Comparison of ENCODE assay signal across 8 mouse cellular contexts in genomic region chr10:18446359-18446820, GRCm38 (mm10).
DNase-seq lines count a peak whose midpoint lies in the region; ATAC-seq and TF ChIP-seq lines count a peak whose summit lies in the region.
"Had no signal": no experiment of that assay in that cellular context is flagged by ENCODE, and none has a peak within 500 bp of the region (broad histone marks: within the 10 kb centered on the region; RNA-seq: fewer than 3 reads in every experiment).

No protein-coding gene starts in this region.

- TF ChIP-seq POLR2A in myocyte (IDR thresholded peaks at IDR 0.05; ENCODE audit: insufficient read length, low read depth), result no peak

- no peak for TF ChIP-seq CTCF in lung, embryonic 14.5 days (IDR thresholded peaks at IDR 0.05; ENCODE audit: low read depth)

- H3K9ac ChIP-seq in lung, embryonic 14.5 days, result no peak overlapping the region
- H3K9ac ChIP-seq in embryonic facial prominence, embryonic 11.5 days (replicated peaks; ENCODE audit: low read length), result no peak overlapping the region
- H3K9ac ChIP-seq: lung, embryonic 15.5 days had no signal

- no peak overlapping the region for H3K4me2 ChIP-seq in lung, embryonic 14.5 days
- no peak overlapping the region for H3K4me2 ChIP-seq in embryonic facial prominence, embryonic 11.5 days (ENCODE audit: low read depth, low read length)
- peak overlapping the region; percentile 47 for H3K4me2 ChIP-seq in myocyte (ENCODE audit: low read depth)
- H3K4me2 ChIP-seq: lung, embryonic 15.5 days had no signal

- H3K4me3 ChIP-seq in lung, embryonic 14.5 days (ENCODE audit: low read depth, low read length), result no peak overlapping the region
- H3K4me3 ChIP-seq in embryonic facial prominence, embryonic 11.5 days (ENCODE audit: low read depth, low read length), result no peak overlapping the region
- H3K4me3 ChIP-seq in hindbrain, embryonic 10.5 days, result peak overlapping the region; percentile 7; the same call in 1 of the 2 replicates
- H3K4me3 ChIP-seq in myocyte, result no peak overlapping the region
- H3K4me3 ChIP-seq: lung, embryonic 15.5 days had no signal

- WGBS in lung, embryonic 14.5 days, result 16% methylated on average over 6 of the region's 7 CpGs
- WGBS in embryonic facial prominence, embryonic 11.5 days, result 5% methylated on average over 6 of the region's 7 CpGs
- 5% methylated on average over 7 of the region's 7 CpGs for WGBS in hindbrain, embryonic 10.5 days

- no peak overlapping the region for H3ac ChIP-seq in myocyte (ENCODE audit: control insufficient read depth, insufficient read length)

- peak; percentile 11 for DNase-seq in lung, embryonic 14.5 days
- no peak for DNase-seq in lung, postnatal 4 days
- peak; percentile 63 for DNase-seq in embryonic facial prominence, embryonic 11.5 days (ENCODE audit: low spot score)
- DNase-seq in hindbrain, embryonic 10.5 days (ENCODE audit: low spot score), result peak; percentile 61
- no peak for DNase-seq in cerebellum, postnatal 36 days
- DNase-seq in MN1 (ENCODE audit: low spot score), result no peak

- peaks cover 27% of the 10 kb centered on the region for H3K79me2 ChIP-seq in myocyte (ENCODE audit: control insufficient read depth, insufficient read depth)

- peaks cover 7% of the 10 kb centered on the region; the same call in 1 of the 2 replicates for H3K4me1 ChIP-seq in lung, embryonic 14.5 days (ENCODE audit: insufficient read depth)
- H3K4me1 ChIP-seq in embryonic facial prominence, embryonic 11.5 days (ENCODE audit: control insufficient read depth, insufficient read depth, low read length), result no peaks in the 10 kb centered on the region; the same call in 1 of the 2 replicates
- H3K4me1 ChIP-seq in hindbrain, embryonic 10.5 days (replicated peaks), result peaks cover 39% of the 10 kb centered on the region

- no peaks in the 10 kb centered on the region for H3K36me3 ChIP-seq in lung, embryonic 14.5 days (ENCODE audit: insufficient read depth)
- no peaks in the 10 kb centered on the region for H3K36me3 ChIP-seq in embryonic facial prominence, embryonic 11.5 days (replicated peaks; ENCODE audit: control insufficient read depth, insufficient read depth, low read depth, low read length)
- H3K36me3 ChIP-seq in hindbrain, embryonic 10.5 days, result no peaks in the 10 kb centered on the region
- no peaks in the 10 kb centered on the region for H3K36me3 ChIP-seq in myocyte (ENCODE audit: control insufficient read depth, insufficient read depth)
- H3K36me3 ChIP-seq: lung, embryonic 15.5 days had no signal

- H3K9me3 ChIP-seq in lung, embryonic 14.5 days (ENCODE audit: low read depth, low read length), result no peaks in the 10 kb centered on the region
- H3K9me3 ChIP-seq in embryonic facial prominence, embryonic 11.5 days (replicated peaks; ENCODE audit: control insufficient read depth, low read length), result no peaks in the 10 kb centered on the region
- no peaks in the 10 kb centered on the region for H3K9me3 ChIP-seq in hindbrain, embryonic 10.5 days
- H3K9me3 ChIP-seq: lung, embryonic 15.5 days had no signal

- peak overlapping the region; percentile 50; the same call in 1 of the 2 replicates for H3K27ac ChIP-seq in lung, embryonic 14.5 days (ENCODE audit: low read depth)
- H3K27ac ChIP-seq in embryonic facial prominence, embryonic 11.5 days (replicated peaks; ENCODE audit: low read depth, low read length), result no peak overlapping the region
- peak overlapping the region; percentile 77 for H3K27ac ChIP-seq in hindbrain, embryonic 10.5 days
- H3K27ac ChIP-seq: lung, embryonic 15.5 days had no signal

- ATAC-seq in lung, embryonic 14.5 days (ENCODE audit: insufficient read depth), result peak; percentile 71
- ATAC-seq in embryonic facial prominence, embryonic 11.5 days (replicated peaks; ENCODE audit: insufficient number of reproducible peaks, low FRiP score, low TSS enrichment, low read depth), result 0 out of 2 replicates have a peak, but pooled peaks have one; percentile 18

- H3K27me3 ChIP-seq in lung, embryonic 14.5 days (ENCODE audit: insufficient read depth, low read length), result no peaks in the 10 kb centered on the region
- no peaks in the 10 kb centered on the region for H3K27me3 ChIP-seq in embryonic facial prominence, embryonic 11.5 days (ENCODE audit: control insufficient read depth, insufficient read depth, low read length)
- no peaks in the 10 kb centered on the region for H3K27me3 ChIP-seq in hindbrain, embryonic 10.5 days (ENCODE audit: insufficient read depth, poor library complexity, severe bottlenecking)
- H3K27me3 ChIP-seq in myocyte (ENCODE audit: control insufficient read depth, insufficient read depth, insufficient read length), result no peaks in the 10 kb centered on the region
- H3K27me3 ChIP-seq: lung, embryonic 15.5 days had no signal

TF ChIP-seq in myocyte, 11 proteins besides CTCF, POLR2A, EP300 and RAD21:
- no peak for TF ChIP-seq E2F4 (IDR thresholded peaks at IDR 0.05; ENCODE audit: insufficient read depth)
- no peak for TF ChIP-seq POLR2AphosphoS2 (IDR thresholded peaks at IDR 0.05; ENCODE audit: insufficient read length, low read depth)
- TF ChIP-seq REST (IDR thresholded peaks at IDR 0.05; ENCODE audit: insufficient read depth, insufficient read length), result no peak
- TF ChIP-seq USF1 (IDR thresholded peaks at IDR 0.05; ENCODE audit: low read depth), result no peak
- no peak for TF ChIP-seq CEBPB (IDR thresholded peaks at IDR 0.05; ENCODE audit: insufficient read depth, poor library complexity, severe bottlenecking)
- no peak for TF ChIP-seq MAX (IDR thresholded peaks at IDR 0.05; ENCODE audit: low read depth)
- no peak for TF ChIP-seq SRF (IDR thresholded peaks at IDR 0.05; ENCODE audit: control insufficient read depth, insufficient read length, low read depth)
- TF ChIP-seq MYOG (IDR thresholded peaks at IDR 0.05; ENCODE audit: control insufficient read depth in 1 of 3, insufficient read depth in 1 of 3, insufficient read length in 2 of 3, low read depth in 2 of 3), result no peak
- no peak for TF ChIP-seq MYOD1 (IDR thresholded peaks at IDR 0.05; ENCODE audit: control insufficient read depth in 1 of 3, insufficient read length in 2 of 3, low read depth in 2 of 3)
- no peak for TF ChIP-seq TCF12 (IDR thresholded peaks at IDR 0.05; ENCODE audit: insufficient read depth, poor library complexity, severe bottlenecking)

Comparison
In these comparisons a context has a peak if more than half of its experiments do, and no peak if none do; other contexts are left out.
1. DNase-seq: peak in lung, embryonic 14.5 days (single experiment), embryonic facial prominence, embryonic 11.5 days (single experiment) and hindbrain, embryonic 10.5 days (single experiment); none in lung, postnatal 4 days (0 of 2), cerebellum, postnatal 36 days (0 of 2) and MN1 (single experiment).